In genomic region chr19:4163543-4163887, GRCm38 (mm10) we compare ENCODE assay signal across 9 mouse cellular contexts. TPM values are rescaled to one million over a fixed set of nuclear protein-coding genes. Genes with fewer than 3 reads are reported as not detected.
A peak's percentile ranks its signal among the peaks of the same experiment; 100 is the strongest.
DNase-seq lines count a peak whose midpoint lies in the region; ATAC-seq and TF ChIP-seq lines count a peak whose summit lies in the region.
"Had no signal": no experiment of that assay in that cellular context is flagged by ENCODE, and none has a peak within 500 bp of the region (broad histone marks: within the 10 kb centered on the region; RNA-seq: fewer than 3 reads in every experiment).

No protein-coding gene starts in this region.

- intact Hi-C loops in heart, postnatal 14 days (cut with DNase I): loop anchor here (2.0 to 5.0 kb wide), 2 partner anchors 15 to 34 kb away; partner anchors contain the start of gene Coro1b

- H3K36me3 ChIP-seq in heart, embryonic 13.5 days: peaks cover 31% of the 10 kb centered on the region
- H3K36me3 ChIP-seq in ES-Bruce4 (ENCODE audit: control insufficient read depth, insufficient read depth, low read length, poor library complexity, severe bottlenecking) (no peaks in the 10 kb centered on the region), macrophage (ENCODE audit: inconsistent target) (peaks cover 25% of the 10 kb centered on the region)
- H3K36me3 ChIP-seq in forebrain, postnatal 0 days (ENCODE audit: insufficient read depth): peaks cover 26% of the 10 kb centered on the region

- H3K4me3 ChIP-seq in heart, embryonic 13.5 days: peak overlapping the region; percentile 82
- peak overlapping the region; percentile 63 for H3K4me3 ChIP-seq in ES-Bruce4 (ENCODE audit: low read depth, low read length)
- H3K4me3 ChIP-seq in forebrain, postnatal 0 days (ENCODE audit: low read depth, low read length): peak overlapping the region; percentile 57
- H3K4me3 ChIP-seq in macrophage (ENCODE audit: inconsistent target): peak overlapping the region; percentile 84

- H3K9me3 ChIP-seq in heart, embryonic 13.5 days: no peaks in the 10 kb centered on the region
- no peaks in the 10 kb centered on the region for H3K9me3 ChIP-seq in ES-Bruce4 (replicated peaks; ENCODE audit: control insufficient read depth, insufficient read depth, low read length, poor library complexity, severe bottlenecking)
- H3K9me3 ChIP-seq in forebrain, postnatal 0 days (ENCODE audit: low read length): no peaks in the 10 kb centered on the region

- peaks cover 12% of the 10 kb centered on the region; the same call in 1 of the 2 replicates for H3K79me2 ChIP-seq in macrophage (ENCODE audit: inconsistent target)

- no peaks in the 10 kb centered on the region for H3K27me3 ChIP-seq in heart, embryonic 13.5 days (replicated peaks)
- H3K27me3 ChIP-seq in ES-Bruce4 (ENCODE audit: control insufficient read depth, insufficient read depth, low read length, poor library complexity, severe bottlenecking): no peaks in the 10 kb centered on the region
- no peaks in the 10 kb centered on the region for H3K27me3 ChIP-seq in forebrain, postnatal 0 days (ENCODE audit: insufficient read depth, low read length)

- no peak for ATAC-seq in heart, embryonic 13.5 days (ENCODE audit: extremely low read depth, insufficient number of reproducible peaks, low FRiP score, low TSS enrichment)
- no peak; the same call in 1 of the 2 replicates for ATAC-seq in forebrain, postnatal 0 days

- H3K27ac ChIP-seq in heart, embryonic 13.5 days (replicated peaks): peak overlapping the region; percentile 71
- H3K27ac ChIP-seq in ES-Bruce4 (ENCODE audit: insufficient read depth, low read length): no peak overlapping the region
- H3K27ac ChIP-seq in forebrain, postnatal 0 days (ENCODE audit: low read depth, low read length): peak overlapping the region; percentile 84
- H3K27ac ChIP-seq in macrophage: peak overlapping the region; percentile 36

- H3K9ac ChIP-seq in heart, embryonic 13.5 days: peak overlapping the region; percentile 94
- H3K9ac ChIP-seq in ES-Bruce4 (ENCODE audit: low read depth, poor library complexity, severe bottlenecking): no peak overlapping the region; the same call in 1 of the 2 replicates
- H3K9ac ChIP-seq in forebrain, postnatal 0 days: peak overlapping the region; percentile 71

- H3K4me2 ChIP-seq in heart, embryonic 13.5 days: peak overlapping the region; percentile 97
- H3K4me2 ChIP-seq in forebrain, postnatal 0 days (ENCODE audit: low read depth): peak overlapping the region; percentile 96

- peaks cover 28% of the 10 kb centered on the region for H3K4me1 ChIP-seq in heart, embryonic 13.5 days
- H3K4me1 ChIP-seq in ES-Bruce4 (ENCODE audit: control insufficient read depth, insufficient read depth, low read length): no peaks in the 10 kb centered on the region
- H3K4me1 ChIP-seq in forebrain, postnatal 0 days (ENCODE audit: insufficient read depth): peaks cover 11% of the 10 kb centered on the region

- TF ChIP-seq EP300 in ES-Bruce4 (IDR thresholded peaks at IDR 0.05; ENCODE audit: insufficient read depth, low read depth, low read length): no peak

- no peak for TF ChIP-seq POLR2A in ES-Bruce4 (IDR thresholded peaks at IDR 0.05; ENCODE audit: insufficient read depth, low read length)

- no peak for DNase-seq in heart, postnatal 14 days
- no peak for DNase-seq in forebrain, postnatal 0 days
- DNase-seq in retina, embryonic 14.5 days (ENCODE audit: low spot score): no peak
- DNase-seq in spleen, postnatal 14 days (ENCODE audit: low spot score in 2 of 2): no peak
- DNase-seq in urinary bladder, adult 2 months (ENCODE audit: low spot score): no peak

- no peak for TF ChIP-seq CTCF in ES-Bruce4 (IDR thresholded peaks at IDR 0.05; ENCODE audit: low read depth, low read length)
- no peak for TF ChIP-seq CTCF in forebrain, postnatal 0 days (IDR thresholded peaks at IDR 0.05; ENCODE audit: low read depth)

- WGBS in heart, embryonic 13.5 days: 38% methylated on average over 4 of the region's 4 CpGs
- WGBS in forebrain, postnatal 0 days: 32% methylated on average over 4 of the region's 4 CpGs
- WGBS in macrophage (ENCODE audit: missing documents): 39% methylated on average over 4 of the region's 4 CpGs

RNA-seq across cellular contexts. Expression of gene Rps6kb2, which starts 0.4 kb away (rescaled TPM):
- polyA plus RNA-seq in heart, embryonic 13.5 days (2015; fragmentation: Nextera tagmentation; extraction: Ambion mirVana): 46.0 and 47.1 TPM in 2 replicates
- total RNA-seq in heart, postnatal 14 days (2021): 10 to 100 TPM; 21.6 to 23.6 TPM
- polyA plus RNA-seq in ES-Bruce4 (2011; ENCODE audit: insufficient read depth, insufficient read length, low read depth, missing spikeins) (17.1 and 27.3 TPM in 2 replicates), macrophage (2018) (13.6 to 29.6 TPM (median 18.4 TPM) in 3 replicates)
- 23.5 and 33.5 TPM in 2 replicates for total RNA-seq in forebrain, postnatal 0 days (2014; rRNA removed)
- polyA plus RNA-seq in forebrain, postnatal 0 days (2015; fragmentation: Nextera tagmentation; extraction: Ambion mirVana): 51.9 and 55.5 TPM in 2 replicates
- total RNA-seq in macrophage (2018; cell fraction: chromatin; rRNA removed): 100 to 1,000 TPM in 1 of 26 experiments, 10 to 100 TPM in 25; 26.9 to 105 (median 65.9) TPM
- 10 to 100 TPM; 16.9 to 28.7 (median 23.1) TPM for total RNA-seq in macrophage (2018; cell fraction: cytosol; rRNA removed)
- total RNA-seq in macrophage (2018; cell fraction: nucleus; rRNA removed): 10 to 100 TPM; 23.8 to 76.7 (median 43.6) TPM
- 42.6 and 51.9 TPM in 2 replicates for polyA plus RNA-seq in urinary bladder, adult 2 months (2012; rRNA removed)

RNA-seq across cellular contexts. Expression of gene Ptprcap, which starts 10.1 kb away (rescaled TPM):
- 1.2 and 1.4 TPM in 2 replicates for polyA plus RNA-seq in heart, embryonic 13.5 days (2015; fragmentation: Nextera tagmentation; extraction: Ambion mirVana)
- 1 to 10 TPM; 3.2 to 6.7 TPM for total RNA-seq in heart, postnatal 14 days (2021)
- polyA plus RNA-seq in ES-Bruce4 (2011; ENCODE audit: insufficient read depth, insufficient read length, low read depth, missing spikeins): not detected in 2 replicates
- total RNA-seq in forebrain, postnatal 0 days (2014; rRNA removed): 0.77 and 1.2 TPM in 2 replicates
- 0.48 and 0.59 TPM in 2 replicates for polyA plus RNA-seq in forebrain, postnatal 0 days (2015; fragmentation: Nextera tagmentation; extraction: Ambion mirVana)
- total RNA-seq in macrophage (2018; cell fraction: chromatin; rRNA removed): 10 to 100 TPM in 4 of 26 experiments, 1 to 10 TPM in 21, not detected in 1; 1.6 to 14.3 (median 6.8) TPM
- total RNA-seq in macrophage (2018; cell fraction: cytosol; rRNA removed): 10 to 100 TPM in 1 of 26 experiments, 1 to 10 TPM in 25; 1.7 to 15.8 (median 4.2) TPM
- 1 to 10 TPM in 23 of 26 experiments, not detected in 3; 1.2 to 8.8 (median 3.4) TPM for total RNA-seq in macrophage (2018; cell fraction: nucleus; rRNA removed)
- 0.28 to 0.53 TPM (median 0.41 TPM) in 3 replicates for polyA plus RNA-seq in macrophage (2018)
- polyA plus RNA-seq in urinary bladder, adult 2 months (2012; rRNA removed): 4.2 and 4.4 TPM in 2 replicates

RNA-seq across cellular contexts. Expression of gene Carns1, which starts 11.8 kb away (rescaled TPM):
- polyA plus RNA-seq in heart, embryonic 13.5 days (2015; fragmentation: Nextera tagmentation; extraction: Ambion mirVana): 4.4 and 5.0 TPM in 2 replicates
- total RNA-seq in heart, postnatal 14 days (2021): 10 to 100 TPM; 36.1 to 43.3 TPM
- 1.7 and 2.1 TPM in 2 replicates for polyA plus RNA-seq in ES-Bruce4 (2011; ENCODE audit: insufficient read depth, insufficient read length, low read depth, missing spikeins)
- 4.1 and 4.4 TPM in 2 replicates for total RNA-seq in forebrain, postnatal 0 days (2014; rRNA removed)
- 3.1 and 4.7 TPM in 2 replicates for polyA plus RNA-seq in forebrain, postnatal 0 days (2015; fragmentation: Nextera tagmentation; extraction: Ambion mirVana)
- 1 to 10 TPM in 3 of 26 experiments, under 1 TPM in 9, not detected in 14; 0.23 to 1.6 (median 0.42) TPM for total RNA-seq in macrophage (2018; cell fraction: chromatin; rRNA removed)
- total RNA-seq in macrophage (2018; cell fraction: cytosol; rRNA removed): 1 to 10 TPM in 1 of 26 experiments, under 1 TPM in 25; 0.20 to 1.1 (median 0.51) TPM
- total RNA-seq in macrophage (2018; cell fraction: nucleus; rRNA removed): 1 to 10 TPM in 4 of 26 experiments, under 1 TPM in 17, not detected in 5; 0.16 to 1.6 (median 0.65) TPM
- polyA plus RNA-seq in macrophage (2018): 0.62 to 1.00 TPM (median 0.77 TPM) in 3 replicates
- 18.7 and 21.7 TPM in 2 replicates for polyA plus RNA-seq in urinary bladder, adult 2 months (2012; rRNA removed)

RNA-seq across cellular contexts. Expression of gene Coro1b, which starts 15.1 kb away (rescaled TPM):
- polyA plus RNA-seq in heart, embryonic 13.5 days (2015; fragmentation: Nextera tagmentation; extraction: Ambion mirVana): 107 and 122 TPM in 2 replicates
- total RNA-seq in heart, postnatal 14 days (2021): 10 to 100 TPM; 61.9 to 70.9 TPM
- polyA plus RNA-seq in ES-Bruce4 (2011; ENCODE audit: insufficient read depth, insufficient read length, low read depth, missing spikeins) (82.4 and 88.1 TPM in 2 replicates), macrophage (2018) (252 to 368 TPM (median 357 TPM) in 3 replicates)
- 128 and 182 TPM in 2 replicates for total RNA-seq in forebrain, postnatal 0 days (2014; rRNA removed)
- 106 and 112 TPM in 2 replicates for polyA plus RNA-seq in forebrain, postnatal 0 days (2015; fragmentation: Nextera tagmentation; extraction: Ambion mirVana)
- total RNA-seq in macrophage (2018; cell fraction: chromatin; rRNA removed): 100 to 1,000 TPM; 114 to 682 (median 437) TPM
- 100 to 1,000 TPM; 201 to 317 (median 267) TPM for total RNA-seq in macrophage (2018; cell fraction: cytosol; rRNA removed)
- 100 to 1,000 TPM; 129 to 367 (median 245) TPM for total RNA-seq in macrophage (2018; cell fraction: nucleus; rRNA removed)
- 243 and 277 TPM in 2 replicates for polyA plus RNA-seq in urinary bladder, adult 2 months (2012; rRNA removed)

RNA-seq across cellular contexts. Expression of gene Cabp4, which starts 19.7 kb away (rescaled TPM):
- not detected in 2 replicates for polyA plus RNA-seq in heart, embryonic 13.5 days (2015; fragmentation: Nextera tagmentation; extraction: Ambion mirVana)
- total RNA-seq in heart, postnatal 14 days (2021): not detected
- polyA plus RNA-seq in ES-Bruce4 (2011; ENCODE audit: insufficient read depth, insufficient read length, low read depth, missing spikeins) (not detected in 2 replicates), macrophage (2018) (not detected in 3 replicates)
- not detected in 2 replicates for total RNA-seq in forebrain, postnatal 0 days (2014; rRNA removed)
- 0.06 and 0.08 TPM in 2 replicates for polyA plus RNA-seq in forebrain, postnatal 0 days (2015; fragmentation: Nextera tagmentation; extraction: Ambion mirVana)
- under 1 TPM in 1 of 26 experiments, not detected in 25; 0.67 TPM for total RNA-seq in macrophage (2018; cell fraction: chromatin; rRNA removed)
- total RNA-seq in macrophage (2018; cell fraction: cytosol; rRNA removed): under 1 TPM in 9 of 26 experiments, not detected in 17; 0.07 to 0.19 (median 0.14) TPM
- total RNA-seq in macrophage (2018; cell fraction: nucleus; rRNA removed): 1 to 10 TPM in 2 of 26 experiments, under 1 TPM in 8, not detected in 16; 0.22 to 1.3 (median 0.45) TPM
- polyA plus RNA-seq in urinary bladder, adult 2 months (2012; rRNA removed): 0.30 and 0.31 TPM in 2 replicates
- total RNA-seq: common myeloid progenitor, adult 5-6 weeks had no signal
